Mouse (Mus musculus): Measurements from ENCODE around the gene Kdm7a. TPM values are rescaled to one million over a fixed set of nuclear protein-coding genes. Genes with fewer than 3 reads are reported as not detected.

The Kdm7a gene
- polyA plus RNA-seq, 1 experiment from 2014 or later = 6.0 TPM

DNA sequence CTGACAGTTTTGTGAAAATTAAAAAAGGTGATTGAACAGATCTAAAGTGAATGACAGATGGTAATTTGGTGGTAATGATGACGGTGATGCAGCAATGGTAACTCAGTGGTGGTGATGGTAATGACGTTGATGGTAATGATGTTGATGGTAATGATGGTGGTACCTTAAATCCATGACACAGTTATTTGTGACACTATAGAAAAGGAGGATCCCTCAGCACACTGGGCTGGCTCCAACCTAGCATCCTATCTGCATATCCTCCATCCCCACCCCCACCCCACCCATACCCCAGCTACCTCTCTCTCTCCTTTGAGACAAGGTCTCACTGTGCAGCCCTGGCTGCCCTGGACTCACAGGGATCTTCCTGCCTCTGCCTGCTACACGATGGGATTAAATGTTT is 34.4 kb upstream of the Kdm7a start:
- H3K4me1 ChIP-seq (ENCODE audit: control insufficient read depth, insufficient read depth, low read length) = peaks cover 19% of the 10 kb centered on the region
- no peak overlapping the region for H3K27ac ChIP-seq (replicated peaks; ENCODE audit: low read depth, low read length)
- 80% methylated on average over 3 of the region's 3 CpGs for WGBS
- H3K9me3 ChIP-seq (ENCODE audit: control insufficient read depth, low read length) = no peaks in the 10 kb centered on the region
- no peak overlapping the region for H3K9ac ChIP-seq (ENCODE audit: low read depth, low read length)
- ATAC-seq (ENCODE audit: low read depth) (no peak), DNase-seq (ENCODE audit: low spot score) (no peak)
- no peaks in the 10 kb centered on the region for H3K27me3 ChIP-seq (replicated peaks; ENCODE audit: control insufficient read depth, insufficient read depth, low read length)
- no peaks in the 10 kb centered on the region for H3K36me3 ChIP-seq (ENCODE audit: control insufficient read depth, insufficient read depth, low read length)
- no peak overlapping the region for H3K4me3 ChIP-seq (ENCODE audit: low read depth, low read length)
- no peak overlapping the region for H3K4me2 ChIP-seq (ENCODE audit: low read depth, low read length)

DNA sequence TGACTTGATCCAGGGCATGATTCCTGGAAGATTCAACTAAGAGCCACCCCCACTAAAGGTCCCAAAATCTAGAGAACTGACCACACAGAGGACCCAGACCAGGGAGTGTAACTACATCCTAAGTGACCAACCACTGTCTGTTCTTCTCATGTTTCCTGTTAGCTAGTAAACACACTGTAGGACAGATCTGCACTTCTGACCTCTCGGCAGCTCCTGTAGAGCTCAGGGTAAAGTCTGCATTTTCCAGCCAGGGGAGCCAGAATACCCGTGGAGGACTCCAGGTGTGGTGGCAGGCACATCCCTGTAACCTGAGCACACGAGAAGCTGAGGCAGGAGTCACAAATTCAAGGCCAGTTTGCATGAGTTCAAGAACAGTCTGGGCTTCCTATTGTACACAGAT is 31.3 kb upstream of the Kdm7a start:
- H3K27me3 ChIP-seq (replicated peaks; ENCODE audit: control insufficient read depth, insufficient read depth, low read length) = no peaks in the 10 kb centered on the region
- WGBS = 26% methylated on average over 3 of the region's 3 CpGs
- no peak overlapping the region for H3K4me3 ChIP-seq (ENCODE audit: low read depth, low read length)
- no peaks in the 10 kb centered on the region for H3K9me3 ChIP-seq (ENCODE audit: control insufficient read depth, low read length)
- no peak overlapping the region for H3K27ac ChIP-seq (replicated peaks; ENCODE audit: low read depth, low read length)
- H3K4me2 ChIP-seq (ENCODE audit: low read depth, low read length) = no peak overlapping the region
- H3K4me1 ChIP-seq (ENCODE audit: control insufficient read depth, insufficient read depth, low read length) = peaks cover 4% of the 10 kb centered on the region; the same call in 1 of the 2 replicates
- no peak overlapping the region for H3K9ac ChIP-seq (ENCODE audit: low read depth, low read length)
- H3K36me3 ChIP-seq (ENCODE audit: control insufficient read depth, insufficient read depth, low read length) = no peaks in the 10 kb centered on the region
- DNase-seq (ENCODE audit: low spot score) (no peak), ATAC-seq (ENCODE audit: low read depth) (no peak)

DNA sequence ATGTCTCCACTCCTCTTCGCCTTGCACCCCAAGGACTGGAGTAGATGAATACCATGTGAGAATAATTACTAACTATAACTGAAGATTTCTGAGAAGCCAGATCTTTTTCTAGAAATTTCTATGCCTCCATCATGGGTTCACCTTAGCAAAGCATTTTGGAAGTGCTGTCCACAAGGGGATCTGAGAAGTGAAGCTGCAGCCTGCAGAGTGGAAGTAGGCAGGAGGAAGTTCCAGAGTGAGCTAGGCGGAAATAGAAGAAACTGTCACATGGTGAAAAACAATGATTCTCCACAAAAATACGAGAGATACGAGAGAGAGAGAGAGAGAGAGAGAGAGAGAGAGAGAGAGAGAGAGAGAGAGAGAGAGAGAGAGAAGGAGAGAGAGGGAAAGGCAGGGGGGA is 26.0 kb upstream of the Kdm7a start:
- Histone ChIP-seq H3K4me1 (ENCODE audit: control insufficient read depth, insufficient read depth, low read length) (peaks cover 4% of the 10 kb centered on the region; the same call in 1 of the 2 replicates), H3K9ac (ENCODE audit: low read depth, low read length) (no peak overlapping the region), H3K9me3 (ENCODE audit: control insufficient read depth, low read length) (no peaks in the 10 kb centered on the region), H3K36me3 (ENCODE audit: control insufficient read depth, insufficient read depth, low read length) (no peaks in the 10 kb centered on the region), H3K27ac (replicated peaks; ENCODE audit: low read depth, low read length) (no peak overlapping the region), H3K27me3 (replicated peaks; ENCODE audit: control insufficient read depth, insufficient read depth, low read length) (no peaks in the 10 kb centered on the region), H3K4me3 (ENCODE audit: low read depth, low read length) (no peak overlapping the region), H3K4me2 (ENCODE audit: low read depth, low read length) (no peak overlapping the region)
- ATAC-seq (ENCODE audit: low read depth) (no peak), DNase-seq (ENCODE audit: low spot score) (no peak)
- WGBS = 80% methylated on average over 4 of the region's 4 CpGs

DNA sequence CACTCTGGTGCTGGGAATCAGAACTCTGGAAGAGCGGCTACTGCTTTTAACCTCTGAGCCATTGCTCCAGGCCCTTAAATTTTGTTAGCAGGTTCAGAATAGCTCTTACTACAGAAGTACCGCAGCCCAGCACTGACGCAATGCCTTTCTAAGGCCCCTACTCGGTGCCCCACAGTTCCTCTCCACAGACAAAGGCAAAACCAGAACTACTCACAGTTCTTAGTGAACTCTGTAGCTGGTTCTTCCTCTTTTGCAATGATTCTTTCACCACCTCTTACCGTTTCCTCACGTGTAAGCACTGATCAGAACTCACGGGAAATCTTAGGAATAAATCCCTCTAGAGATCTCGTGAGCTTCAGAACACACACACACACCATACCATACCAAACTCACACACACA is 24.1 kb upstream of the Kdm7a start:
- Histone ChIP-seq H3K4me2 (ENCODE audit: low read depth, low read length) (no peak overlapping the region), H3K27me3 (replicated peaks; ENCODE audit: control insufficient read depth, insufficient read depth, low read length) (no peaks in the 10 kb centered on the region), H3K9me3 (ENCODE audit: control insufficient read depth, low read length) (no peaks in the 10 kb centered on the region), H3K9ac (ENCODE audit: low read depth, low read length) (no peak overlapping the region), H3K36me3 (ENCODE audit: control insufficient read depth, insufficient read depth, low read length) (no peaks in the 10 kb centered on the region), H3K4me3 (ENCODE audit: low read depth, low read length) (no peak overlapping the region), H3K27ac (replicated peaks; ENCODE audit: low read depth, low read length) (no peak overlapping the region), H3K4me1 (ENCODE audit: control insufficient read depth, insufficient read depth, low read length) (peaks cover 4% of the 10 kb centered on the region; the same call in 1 of the 2 replicates)
- WGBS = 77% methylated on average over 8 of the region's 8 CpGs
- ATAC-seq (ENCODE audit: low read depth) (no peak), DNase-seq (ENCODE audit: low spot score) (no peak)

DNA sequence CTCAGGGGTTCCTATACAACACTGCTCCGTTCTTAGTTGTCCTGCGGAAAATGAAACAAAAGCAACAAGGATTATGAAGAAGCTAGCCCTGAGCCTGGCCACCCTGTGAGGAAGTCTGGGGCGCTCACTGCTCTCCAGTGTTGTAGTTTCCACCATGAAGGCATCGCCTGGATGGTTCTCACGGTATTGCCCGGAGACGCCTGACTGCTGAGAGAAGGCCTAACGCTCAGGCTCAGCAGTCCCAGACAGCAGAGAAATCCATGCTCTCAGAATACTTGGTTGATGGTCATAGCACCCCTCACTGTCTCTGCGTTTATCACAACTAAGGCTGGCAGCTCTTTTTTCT is 20.0 kb upstream of the Kdm7a start:
- DNase-seq (ENCODE audit: low spot score) (no peak), ATAC-seq (ENCODE audit: low read depth) (no peak)
- Histone ChIP-seq H3K27ac (replicated peaks; ENCODE audit: low read depth, low read length) (no peak overlapping the region), H3K4me2 (ENCODE audit: low read depth, low read length) (0 out of 2 replicates have a peak overlapping the region, but pooled peaks have one; percentile 3), H3K9ac (ENCODE audit: low read depth, low read length) (0 out of 2 replicates have a peak overlapping the region, but pooled peaks have one; percentile 16), H3K27me3 (replicated peaks; ENCODE audit: control insufficient read depth, insufficient read depth, low read length) (no peaks in the 10 kb centered on the region), H3K4me1 (ENCODE audit: control insufficient read depth, insufficient read depth, low read length) (peaks cover 4% of the 10 kb centered on the region; the same call in 1 of the 2 replicates), H3K36me3 (ENCODE audit: control insufficient read depth, insufficient read depth, low read length) (no peaks in the 10 kb centered on the region), H3K9me3 (ENCODE audit: control insufficient read depth, low read length) (no peaks in the 10 kb centered on the region), H3K4me3 (ENCODE audit: low read depth, low read length) (no peak overlapping the region)
- 50% methylated on average over 9 of the region's 9 CpGs for WGBS

DNA sequence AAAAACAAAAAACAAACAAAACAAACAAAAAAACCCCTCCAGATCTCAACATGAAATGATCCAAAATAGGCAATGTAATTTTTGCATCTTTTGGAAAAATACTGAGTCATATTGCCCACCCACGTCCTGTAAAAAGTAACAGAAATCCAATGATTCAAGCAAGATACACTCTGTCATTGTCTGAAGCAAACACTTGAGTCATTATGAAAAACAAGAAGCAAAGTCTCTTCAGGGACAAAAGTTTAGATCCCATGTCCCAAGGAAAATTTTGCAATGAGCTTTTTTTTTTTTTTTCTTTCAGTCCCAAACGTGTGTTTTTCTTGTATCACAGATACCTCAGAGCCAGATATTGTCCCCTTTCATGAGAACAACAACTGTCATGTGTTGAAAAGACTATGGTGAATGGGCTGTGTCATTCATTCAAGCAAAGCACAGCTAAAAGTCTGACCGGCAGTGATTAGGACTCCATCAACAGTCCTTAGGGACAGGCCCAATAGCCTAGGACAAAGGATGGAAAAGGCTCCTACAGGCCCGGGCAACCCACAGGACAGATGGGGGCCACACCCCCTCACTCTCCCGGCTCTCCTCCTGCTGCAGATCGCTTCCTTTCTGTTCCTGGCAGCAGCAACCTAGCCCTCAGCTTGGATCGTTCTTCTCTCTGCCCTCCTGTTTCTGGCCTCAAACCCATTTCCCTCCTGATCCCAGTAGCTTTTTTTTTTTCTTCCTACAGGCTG is 19.5 kb upstream of the Kdm7a start:
- H3K27me3 ChIP-seq (replicated peaks; ENCODE audit: control insufficient read depth, insufficient read depth, low read length) = no peaks in the 10 kb centered on the region
- 0 out of 2 replicates have a peak overlapping the region, but pooled peaks have one; percentile 3 for H3K4me2 ChIP-seq (ENCODE audit: low read depth, low read length)
- DNase-seq (ENCODE audit: low spot score) (peak; percentile 9), ATAC-seq (ENCODE audit: low read depth) (no peak)
- 27% methylated on average over 7 of the region's 7 CpGs for WGBS
- H3K4me3 ChIP-seq (ENCODE audit: low read depth, low read length) = no peak overlapping the region
- peaks cover 4% of the 10 kb centered on the region; the same call in 1 of the 2 replicates for H3K4me1 ChIP-seq (ENCODE audit: control insufficient read depth, insufficient read depth, low read length)
- no peaks in the 10 kb centered on the region for H3K9me3 ChIP-seq (ENCODE audit: control insufficient read depth, low read length)
- H3K27ac ChIP-seq (replicated peaks; ENCODE audit: low read depth, low read length) = no peak overlapping the region
- H3K9ac ChIP-seq (ENCODE audit: low read depth, low read length) = 0 out of 2 replicates have a peak overlapping the region, but pooled peaks have one; percentile 16
- H3K36me3 ChIP-seq (ENCODE audit: control insufficient read depth, insufficient read depth, low read length) = no peaks in the 10 kb centered on the region

DNA sequence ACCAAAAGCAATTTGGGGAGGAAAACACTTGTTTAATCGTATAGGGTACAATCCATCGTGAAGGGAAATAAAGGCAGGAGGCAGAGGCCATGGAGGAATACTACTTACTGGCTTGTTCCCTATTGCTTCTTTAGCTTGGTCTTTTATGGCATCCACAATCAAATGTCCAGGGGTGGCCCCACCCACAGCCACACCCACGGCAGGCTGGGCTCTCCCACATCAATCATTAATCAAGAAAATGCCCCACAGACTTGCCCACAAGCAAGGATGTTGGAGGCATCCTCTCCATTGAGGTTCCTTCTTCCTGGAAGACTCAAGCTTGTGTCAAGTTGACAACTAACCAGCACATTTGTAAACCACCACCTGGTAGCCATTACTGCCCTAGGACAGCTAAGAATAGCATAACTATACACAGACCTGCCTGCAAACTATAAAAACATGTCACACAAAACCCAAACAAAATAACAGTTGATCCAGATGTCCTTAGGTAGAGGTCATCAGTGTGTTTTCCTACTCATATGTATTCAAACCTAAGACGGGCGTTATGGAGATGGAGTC is 16.8 kb upstream of the Kdm7a start:
- Histone ChIP-seq H3K27me3 (replicated peaks; ENCODE audit: control insufficient read depth, insufficient read depth, low read length) (no peaks in the 10 kb centered on the region), H3K4me1 (ENCODE audit: control insufficient read depth, insufficient read depth, low read length) (no peaks in the 10 kb centered on the region), H3K4me3 (ENCODE audit: low read depth, low read length) (no peak overlapping the region), H3K27ac (replicated peaks; ENCODE audit: low read depth, low read length) (no peak overlapping the region), H3K9me3 (ENCODE audit: control insufficient read depth, low read length) (no peaks in the 10 kb centered on the region), H3K9ac (ENCODE audit: low read depth, low read length) (no peak overlapping the region), H3K4me2 (ENCODE audit: low read depth, low read length) (no peak overlapping the region), H3K36me3 (ENCODE audit: control insufficient read depth, insufficient read depth, low read length) (no peaks in the 10 kb centered on the region)
- 63% methylated on average over 5 of the region's 5 CpGs for WGBS
- ATAC-seq (ENCODE audit: low read depth) = no peak
- DNase-seq (ENCODE audit: low spot score) = peak; percentile 17

DNA sequence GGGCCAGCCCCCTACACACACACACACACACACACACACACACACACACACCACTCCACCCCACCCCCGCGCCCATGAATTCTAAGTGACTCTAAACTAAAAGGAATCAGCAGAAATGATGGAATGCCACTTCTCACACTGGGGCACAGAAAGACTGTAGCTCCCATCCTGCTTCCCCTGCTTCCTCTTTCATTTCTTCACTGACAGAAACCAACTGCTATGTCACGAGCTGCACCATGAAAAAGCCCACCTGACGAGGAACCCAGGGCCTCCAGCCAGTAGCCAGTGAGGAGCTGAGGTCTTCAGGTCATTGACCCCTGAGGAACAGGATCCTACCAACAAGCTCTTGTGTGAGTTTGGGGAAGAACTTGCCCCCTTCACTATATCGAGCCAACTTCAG is 15.9 kb upstream of the Kdm7a start:
- no peak overlapping the region for H3K9ac ChIP-seq (ENCODE audit: low read depth, low read length)
- H3K27me3 ChIP-seq (replicated peaks; ENCODE audit: control insufficient read depth, insufficient read depth, low read length) = no peaks in the 10 kb centered on the region
- no peaks in the 10 kb centered on the region for H3K36me3 ChIP-seq (ENCODE audit: control insufficient read depth, insufficient read depth, low read length)
- H3K27ac ChIP-seq (replicated peaks; ENCODE audit: low read depth, low read length) = no peak overlapping the region
- no peaks in the 10 kb centered on the region for H3K9me3 ChIP-seq (ENCODE audit: control insufficient read depth, low read length)
- ATAC-seq (ENCODE audit: low read depth) = no peak
- no peak overlapping the region for H3K4me2 ChIP-seq (ENCODE audit: low read depth, low read length)
- no peaks in the 10 kb centered on the region for H3K4me1 ChIP-seq (ENCODE audit: control insufficient read depth, insufficient read depth, low read length)
- no peak for DNase-seq (ENCODE audit: low spot score)
- WGBS = 71% methylated on average over 5 of the region's 5 CpGs
- H3K4me3 ChIP-seq (ENCODE audit: low read depth, low read length) = no peak overlapping the region

DNA sequence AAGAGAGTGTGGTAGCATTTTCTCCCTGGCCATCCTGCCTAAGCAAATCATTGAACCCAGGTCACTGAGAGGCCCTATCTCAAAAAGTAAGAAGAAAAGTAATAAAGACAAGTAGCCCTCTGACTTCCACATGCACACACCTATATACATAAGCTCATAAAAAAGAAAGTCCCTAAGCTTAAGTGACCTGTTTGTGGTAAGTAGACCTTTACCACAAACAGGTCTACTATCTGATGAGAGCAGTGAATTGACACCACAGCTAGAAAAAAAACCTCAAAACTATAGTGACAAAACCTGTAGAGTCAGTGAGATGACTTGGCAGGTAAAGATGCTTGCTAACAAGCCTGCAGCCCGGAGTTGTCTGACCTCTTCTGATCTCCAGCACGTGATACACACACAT is 11.4 kb upstream of the Kdm7a start:
- no peak overlapping the region for H3K4me3 ChIP-seq (ENCODE audit: low read depth, low read length)
- no peaks in the 10 kb centered on the region for H3K4me1 ChIP-seq (ENCODE audit: control insufficient read depth, insufficient read depth, low read length)
- no peaks in the 10 kb centered on the region for H3K36me3 ChIP-seq (ENCODE audit: control insufficient read depth, insufficient read depth, low read length)
- WGBS = 78% methylated on average over 2 of the region's 2 CpGs
- ATAC-seq (ENCODE audit: low read depth) (no peak), DNase-seq (ENCODE audit: low spot score) (no peak)
- no peak overlapping the region for H3K27ac ChIP-seq (replicated peaks; ENCODE audit: low read depth, low read length)
- H3K4me2 ChIP-seq (ENCODE audit: low read depth, low read length) = no peak overlapping the region
- no peaks in the 10 kb centered on the region for H3K27me3 ChIP-seq (replicated peaks; ENCODE audit: control insufficient read depth, insufficient read depth, low read length)
- H3K9ac ChIP-seq (ENCODE audit: low read depth, low read length) = no peak overlapping the region
- H3K9me3 ChIP-seq (ENCODE audit: control insufficient read depth, low read length) = no peaks in the 10 kb centered on the region

Data from embryonic facial prominence, embryonic 14.5 days (tissue).